Mouse (Mus musculus): ENCODE data around the gene Pet2. TPM values are rescaled to one million over a fixed set of nuclear protein-coding genes. Genes with fewer than 3 reads are reported as not detected.

Pet2 gene
- polyA plus RNA-seq (2014; fragmentation: Nextera tagmentation; extraction: Ambion mirVana) = not detected in 2 replicates

- Histone ChIP-seq H3K4me3 (ENCODE audit: low read depth, low read length) (no peak within 1 kb of the TSS), H3K27me3 (ENCODE audit: insufficient read depth, low read length) (no peaks in the 10 kb centered on the region), H3K4me1 (ENCODE audit: insufficient read depth) (no peaks in the 10 kb centered on the region), H3K9ac (no peak within 1 kb of the TSS), H3K4me2 (no peak within 1 kb of the TSS), H3K36me3 (ENCODE audit: insufficient read depth) (no peaks in the 10 kb centered on the region), H3K27ac (ENCODE audit: low read depth) (no peak within 1 kb of the TSS), H3K9me3 (ENCODE audit: low read depth, low read length) (no peaks in the 10 kb centered on the region)
- WGBS = 88% methylated on average over 9 of the region's 9 CpGs
- no peak for TF ChIP-seq CTCF (IDR thresholded peaks at IDR 0.05; ENCODE audit: low read depth)
- ATAC-seq (ENCODE audit: insufficient read depth) = no peak
- DNase-seq = no peak
Measured at GRCm38 (mm10) chrX:89409589-89409988, at the start of gene Pet2. Gene Pet2 (minus strand): TSS chrX:89409689.

All from lung, embryonic 14.5 days (tissue).